Mouse (Mus musculus) heart, adult 2 months (tissue): ENCODE measurements around the gene E130308A19Rik.

Experiments
- CTCF ChIP-seq: fragments of 200-600 bp; IDR thresholded peaks from 2 replicates; pipeline ENCODE4 v1.8.1; 2022; ENCODE audit warnings: antibody characterized with exemption, mild to moderate bottlenecking, moderate library complexity
- POLR2A ChIP-seq: fragments of 200-500 bp; IDR thresholded peaks from 2 replicates; pipeline ENCODE4 v1.6.1; 2011; ENCODE audit warnings: mild to moderate bottlenecking, low read depth, low read length, control low read depth; ENCODE audit not compliant: insufficient read depth

DNA sequence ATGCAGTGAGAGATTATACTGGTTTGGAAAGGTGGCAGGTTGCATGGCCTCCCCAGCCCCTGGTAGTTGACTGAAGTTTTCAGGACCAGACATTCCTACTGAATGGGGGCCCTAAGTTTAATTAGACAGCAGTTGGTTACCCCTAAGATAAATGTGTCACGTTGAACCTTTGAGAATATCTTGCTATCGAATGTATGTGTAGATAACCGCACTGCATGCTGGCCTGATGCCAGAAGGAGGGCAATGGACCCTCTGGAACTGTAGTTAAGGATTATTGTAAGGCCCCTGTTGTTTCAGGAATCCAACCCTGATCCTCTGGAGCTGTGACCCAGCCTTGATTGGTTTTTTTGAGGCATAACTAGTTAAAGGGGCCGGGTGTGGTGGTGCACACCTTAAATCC lies 58.3 kb downstream of the E130308A19Rik start:
- TF ChIP-seq POLR2A (no peak), CTCF (no peak)
